Mouse (Mus musculus) liver, adult 2 months (tissue): ENCODE results near the gene Pstpip1.

Experiments
- CTCF ChIP-seq: fragments of 200-500 bp; IDR thresholded peaks from 2 replicates; pipeline ENCODE4 v1.5.1; 2011; ENCODE audit warnings: low read depth, low read length, control low read depth
- POLR2A ChIP-seq: fragments of 200-500 bp; IDR thresholded peaks from 2 replicates; pipeline ENCODE4 v1.6.1; 2011; ENCODE audit warnings: low read length, control low read depth; ENCODE audit not compliant: insufficient read depth; ENCODE audit errors: extremely low read depth

GRCm38 (mm10) chr9:56129951-56130350 lies 40.2 kb downstream of the Pstpip1 start:
- TF ChIP-seq CTCF (no peak), POLR2A (no peak)
